ENCODE assay signal across 13 mouse cellular contexts in the genomic region with DNA sequence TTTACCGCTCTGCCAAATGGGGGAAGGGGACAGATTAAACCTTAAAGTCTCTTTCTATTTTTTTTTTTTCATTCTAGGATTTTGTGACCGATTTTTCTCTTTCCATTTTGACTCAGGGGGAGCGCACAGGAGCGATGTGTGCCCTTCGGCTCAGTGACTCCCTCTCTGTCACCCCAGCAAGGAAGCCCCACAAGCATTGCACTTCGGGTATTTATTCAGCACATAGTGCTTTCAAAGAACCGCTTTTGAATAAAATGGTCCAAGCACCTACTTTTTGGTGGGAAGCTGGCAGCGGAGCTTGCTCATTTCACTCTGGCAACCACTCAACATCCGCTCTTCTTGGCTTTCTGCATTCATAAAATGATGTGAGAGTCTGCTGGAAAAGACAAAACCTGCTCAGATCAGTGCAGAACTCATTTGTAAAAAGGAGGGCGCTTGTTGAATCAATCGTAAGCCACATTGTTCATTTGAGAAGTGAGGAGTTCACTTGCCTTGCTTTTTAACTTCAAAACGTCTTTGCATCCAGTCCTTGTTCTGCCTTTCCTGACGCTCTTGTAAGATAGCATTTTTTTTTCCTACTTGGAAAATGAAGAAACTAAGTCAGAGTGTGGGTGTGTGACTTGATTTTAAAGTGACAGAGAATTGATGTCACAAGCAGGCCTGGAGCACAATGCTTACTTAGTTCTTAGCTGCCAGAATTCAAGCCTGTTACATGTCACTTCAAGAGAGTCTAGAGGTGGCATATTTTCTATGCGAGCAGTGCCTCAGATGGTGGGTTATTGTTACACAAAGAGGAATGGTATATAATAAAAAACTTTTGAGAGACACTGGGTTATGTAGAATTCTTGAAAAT.
DNase-seq lines count a peak whose midpoint lies in the region; ATAC-seq lines count a peak whose summit lies in the region.
"Had no signal": no experiment of that assay in that cellular context is flagged by ENCODE, and none has a peak within 500 bp of the region (broad histone marks: within the 10 kb centered on the region; RNA-seq: fewer than 3 reads in every experiment).

No protein-coding gene starts in this region.

- H3K27ac ChIP-seq in midbrain, embryonic 16.5 days (ENCODE audit: low read length): no peak overlapping the region
- H3K27ac ChIP-seq in midbrain, embryonic 10.5 days (replicated peaks): no peak overlapping the region
- H3K27ac ChIP-seq: heart, embryonic 15.5 days; liver, embryonic 15.5 days; midbrain, embryonic 12.5 days; stomach, embryonic 15.5 days had no signal

- H3K36me3 ChIP-seq in midbrain, embryonic 16.5 days (ENCODE audit: control insufficient read depth, insufficient read depth, low read length): no peaks in the 10 kb centered on the region
- H3K36me3 ChIP-seq in midbrain, embryonic 10.5 days: no peaks in the 10 kb centered on the region
- H3K36me3 ChIP-seq: heart, embryonic 15.5 days; liver, embryonic 15.5 days; midbrain, embryonic 12.5 days; stomach, embryonic 15.5 days had no signal

- H3K4me2 ChIP-seq in midbrain, embryonic 16.5 days (ENCODE audit: low read length): no peak overlapping the region
- H3K4me2 ChIP-seq: heart, embryonic 15.5 days; liver, embryonic 15.5 days; midbrain, embryonic 12.5 days; stomach, embryonic 15.5 days had no signal

- 60% methylated on average over 14 of the region's 14 CpGs for WGBS in midbrain, embryonic 16.5 days
- 82% methylated on average over 14 of the region's 14 CpGs for WGBS in midbrain, embryonic 10.5 days

- H3K9me3 ChIP-seq in midbrain, embryonic 16.5 days (replicated peaks; ENCODE audit: control insufficient read depth, low read length, poor library complexity, severe bottlenecking): no peaks in the 10 kb centered on the region; the same call in 1 of the 2 replicates
- no peaks in the 10 kb centered on the region for H3K9me3 ChIP-seq in midbrain, embryonic 10.5 days (replicated peaks)
- H3K9me3 ChIP-seq: heart, embryonic 15.5 days; liver, embryonic 15.5 days; midbrain, embryonic 12.5 days; stomach, embryonic 15.5 days had no signal

- peaks cover 4% of the 10 kb centered on the region; the same call in 1 of the 2 replicates for H3K4me1 ChIP-seq in midbrain, embryonic 16.5 days (ENCODE audit: control insufficient read depth, insufficient read depth, low read length)
- 0 out of 2 replicates have a peak, but pooled peaks cover 3% of the 10 kb centered on the region for H3K4me1 ChIP-seq in midbrain, embryonic 10.5 days
- H3K4me1 ChIP-seq: liver, embryonic 15.5 days; midbrain, embryonic 12.5 days; stomach, embryonic 15.5 days had no signal

- ATAC-seq in midbrain, embryonic 16.5 days: peak; percentile 54; the same call in 1 of the 2 replicates

- H3K9ac ChIP-seq in midbrain, embryonic 16.5 days (ENCODE audit: low read depth, low read length): no peak overlapping the region
- H3K9ac ChIP-seq: heart, embryonic 15.5 days; liver, embryonic 15.5 days; midbrain, embryonic 12.5 days; stomach, embryonic 15.5 days had no signal

- DNase-seq in cerebellum, postnatal 14 days: peak; percentile 14 to 16
- DNase-seq in cerebellum, postnatal 25 days: no peak
- DNase-seq in midbrain, embryonic 10.5 days (ENCODE audit: low spot score): no peak
- DNase-seq in left cerebral cortex, adult 9 months (ENCODE audit: low spot score in 2 of 2): peak; percentile 18 to 62
- DNase-seq in right cerebral cortex, postnatal 4 days: peak; percentile 26
- no peak for DNase-seq in urinary bladder, postnatal 25 days (ENCODE audit: low spot score)
- no peak for DNase-seq in spleen, postnatal 36 days (ENCODE audit: low spot score in 2 of 2)
- DNase-seq: adrenal gland, postnatal 25 days had no signal

- H3K4me3 ChIP-seq in midbrain, embryonic 16.5 days (ENCODE audit: low read depth, low read length): no peak overlapping the region
- no peak overlapping the region for H3K4me3 ChIP-seq in midbrain, embryonic 10.5 days
- H3K4me3 ChIP-seq: heart, embryonic 15.5 days; liver, embryonic 15.5 days; midbrain, embryonic 12.5 days; stomach, embryonic 15.5 days had no signal

- H3K27me3 ChIP-seq in midbrain, embryonic 16.5 days (ENCODE audit: control insufficient read depth, insufficient read depth, low read depth, low read length): no peaks in the 10 kb centered on the region
- H3K27me3 ChIP-seq in midbrain, embryonic 10.5 days (ENCODE audit: low read depth, poor library complexity, severe bottlenecking): no peaks in the 10 kb centered on the region
- H3K27me3 ChIP-seq: heart, embryonic 15.5 days; liver, embryonic 15.5 days; midbrain, embryonic 12.5 days; stomach, embryonic 15.5 days had no signal

Comparison
In these comparisons a context has a peak if more than half of its experiments do, and no peak if none do; other contexts are left out.
1. DNase-seq: peak in cerebellum, postnatal 14 days (2 of 2), left cerebral cortex, adult 9 months (2 of 2) and right cerebral cortex, postnatal 4 days (single experiment); none in cerebellum, postnatal 25 days (0 of 2), midbrain, embryonic 10.5 days (single experiment), urinary bladder, postnatal 25 days (single experiment) and spleen, postnatal 36 days (0 of 2).